Mouse (Mus musculus): ENCODE data around the gene Mpeg1. TPM values are rescaled to one million over a fixed set of nuclear protein-coding genes. Genes with fewer than 3 reads are reported as not detected.
A peak's percentile ranks its signal among the peaks of the same experiment; 100 is the strongest.

The Mpeg1 gene
- polyA plus RNA-seq, 2 experiments = 0.92 to 3.5 TPM

- Histone ChIP-seq H3K4me3 (replicated peaks; ENCODE audit: low read length) (no peak overlapping the region), H3K27ac (replicated peaks; ENCODE audit: low read depth, low read length) (no peak overlapping the region), H3K9me3 (ENCODE audit: control insufficient read depth, low read length) (no peaks in the 10 kb centered on the region), H3K4me1 (ENCODE audit: control insufficient read depth, insufficient read depth, low read length) (peaks cover 17% of the 10 kb centered on the region), H3K4me2 (replicated peaks; ENCODE audit: low read depth, low read length, severe bottlenecking) (no peak overlapping the region), H3K27me3 (ENCODE audit: control insufficient read depth, insufficient read depth, low read length) (no peaks in the 10 kb centered on the region), H3K36me3 (ENCODE audit: control insufficient read depth, insufficient read depth, low read length) (no peaks in the 10 kb centered on the region), H3K9ac (ENCODE audit: low read depth, low read length, severe bottlenecking) (no peak overlapping the region)
- no peak for TF ChIP-seq POLR2A (IDR thresholded peaks at IDR 0.05; ENCODE audit: borderline replicate concordance, extremely low read depth, insufficient read depth, insufficient read length)
- DNase-seq (ENCODE audit: low spot score) (no peak), ATAC-seq (ENCODE audit: low FRiP score, low read depth) (no peak)
- WGBS = 83% methylated on average over 5 of the region's 5 CpGs
Measured at GRCm38 (mm10) chr19:12472381-12472976, 11.9 kb downstream of the Mpeg1 start.

GRCm38 (mm10) chr19:12473201-12473641 lies 12.6 kb downstream of the Mpeg1 start:
- peaks cover 17% of the 10 kb centered on the region for H3K4me1 ChIP-seq (ENCODE audit: control insufficient read depth, insufficient read depth, low read length)
- TF ChIP-seq POLR2A (IDR thresholded peaks at IDR 0.05; ENCODE audit: borderline replicate concordance, extremely low read depth, insufficient read depth, insufficient read length) = no peak
- no peaks in the 10 kb centered on the region for H3K9me3 ChIP-seq (ENCODE audit: control insufficient read depth, low read length)
- no peaks in the 10 kb centered on the region for H3K27me3 ChIP-seq (ENCODE audit: control insufficient read depth, insufficient read depth, low read length)
- DNase-seq (ENCODE audit: low spot score) (no peak), ATAC-seq (ENCODE audit: low FRiP score, low read depth) (no peak)
- no peak overlapping the region for H3K4me2 ChIP-seq (replicated peaks; ENCODE audit: low read depth, low read length, severe bottlenecking)
- no peaks in the 10 kb centered on the region for H3K36me3 ChIP-seq (ENCODE audit: control insufficient read depth, insufficient read depth, low read length)
- WGBS = 36% methylated on average over 4 of the region's 4 CpGs
- no peak overlapping the region for H3K27ac ChIP-seq (replicated peaks; ENCODE audit: low read depth, low read length)
- no peak overlapping the region for H3K4me3 ChIP-seq (replicated peaks; ENCODE audit: low read length)
- H3K9ac ChIP-seq (ENCODE audit: low read depth, low read length, severe bottlenecking) = no peak overlapping the region

GRCm38 (mm10) chr19:12473951-12474350 lies 13.4 kb downstream of the Mpeg1 start:
- no peak overlapping the region for H3K27ac ChIP-seq (replicated peaks; ENCODE audit: low read depth, low read length)
- H3K4me1 ChIP-seq (ENCODE audit: control insufficient read depth, insufficient read depth, low read length) = peaks cover 17% of the 10 kb centered on the region
- no peak overlapping the region for H3K4me2 ChIP-seq (replicated peaks; ENCODE audit: low read depth, low read length, severe bottlenecking)
- H3K27me3 ChIP-seq (ENCODE audit: control insufficient read depth, insufficient read depth, low read length) = no peaks in the 10 kb centered on the region
- 94% methylated on average over 4 of the region's 4 CpGs for WGBS
- H3K4me3 ChIP-seq (replicated peaks; ENCODE audit: low read length) = no peak overlapping the region
- TF ChIP-seq POLR2A (IDR thresholded peaks at IDR 0.05; ENCODE audit: borderline replicate concordance, extremely low read depth, insufficient read depth, insufficient read length) = no peak
- no peaks in the 10 kb centered on the region for H3K36me3 ChIP-seq (ENCODE audit: control insufficient read depth, insufficient read depth, low read length)
- ATAC-seq (ENCODE audit: low FRiP score, low read depth) (no peak), DNase-seq (ENCODE audit: low spot score) (no peak)
- no peaks in the 10 kb centered on the region for H3K9me3 ChIP-seq (ENCODE audit: control insufficient read depth, low read length)
- no peak overlapping the region for H3K9ac ChIP-seq (ENCODE audit: low read depth, low read length, severe bottlenecking)

DNA sequence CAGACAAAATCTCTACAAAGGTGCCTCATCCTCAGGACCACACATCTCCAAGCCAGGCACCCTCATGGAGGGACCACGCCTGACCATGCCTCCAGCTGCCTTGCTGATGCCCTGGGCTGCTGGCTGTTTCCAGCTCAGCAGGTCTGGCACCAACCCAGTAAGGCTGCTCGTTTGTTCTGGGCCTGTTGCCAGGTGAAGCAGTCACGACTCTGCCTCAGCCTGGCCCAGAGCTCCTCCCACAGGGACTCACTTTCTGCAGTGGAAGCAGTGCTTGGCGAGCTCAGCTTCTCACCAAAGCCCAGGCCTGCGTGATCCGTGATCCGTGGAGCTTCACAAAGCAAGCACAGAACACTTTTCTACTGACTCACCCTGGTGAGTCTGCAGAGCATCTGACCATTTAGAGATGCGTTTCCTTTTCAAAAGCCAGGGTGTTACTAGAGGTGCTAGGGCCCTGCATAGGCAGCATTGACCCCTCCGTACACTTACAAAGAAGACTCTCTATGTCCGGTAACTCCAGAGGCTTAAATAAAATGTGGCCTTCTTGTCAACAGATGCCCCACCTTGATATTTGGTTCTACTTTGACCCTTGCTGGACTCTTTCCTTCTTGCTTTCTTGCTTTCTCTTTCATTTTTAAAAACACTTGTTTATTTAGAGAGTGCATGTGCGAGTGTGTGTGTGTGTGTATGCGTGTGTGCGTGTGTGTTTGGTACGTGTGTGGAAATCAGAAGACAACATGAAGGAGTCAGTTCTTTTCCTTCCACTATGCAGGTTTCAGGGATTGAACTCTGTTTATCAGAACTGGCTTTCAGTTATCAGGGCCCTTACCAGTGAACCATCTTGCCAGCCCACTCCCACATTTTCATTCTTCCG lies 15.0 kb downstream of the Mpeg1 start:
- H3K4me2 ChIP-seq (replicated peaks; ENCODE audit: low read depth, low read length, severe bottlenecking) = no peak overlapping the region
- H3K27me3 ChIP-seq (ENCODE audit: control insufficient read depth, insufficient read depth, low read length) = no peaks in the 10 kb centered on the region
- H3K9ac ChIP-seq (ENCODE audit: low read depth, low read length, severe bottlenecking) = no peak overlapping the region
- TF ChIP-seq POLR2A (IDR thresholded peaks at IDR 0.05; ENCODE audit: borderline replicate concordance, extremely low read depth, insufficient read depth, insufficient read length) = no peak
- no peaks in the 10 kb centered on the region for H3K36me3 ChIP-seq (ENCODE audit: control insufficient read depth, insufficient read depth, low read length)
- H3K9me3 ChIP-seq (ENCODE audit: control insufficient read depth, low read length) = no peaks in the 10 kb centered on the region
- peak; percentile 83 for ATAC-seq (ENCODE audit: low FRiP score, low read depth)
- WGBS = 51% methylated on average over 15 of the region's 15 CpGs
- H3K4me1 ChIP-seq (ENCODE audit: control insufficient read depth, insufficient read depth, low read length) = peaks cover 17% of the 10 kb centered on the region
- H3K4me3 ChIP-seq (replicated peaks; ENCODE audit: low read length) = no peak overlapping the region
- H3K27ac ChIP-seq (replicated peaks; ENCODE audit: low read depth, low read length) = peak overlapping the region; percentile 16; the same call in 1 of the 2 replicates
- DNase-seq (ENCODE audit: low spot score) = peak; percentile 92

DNA sequence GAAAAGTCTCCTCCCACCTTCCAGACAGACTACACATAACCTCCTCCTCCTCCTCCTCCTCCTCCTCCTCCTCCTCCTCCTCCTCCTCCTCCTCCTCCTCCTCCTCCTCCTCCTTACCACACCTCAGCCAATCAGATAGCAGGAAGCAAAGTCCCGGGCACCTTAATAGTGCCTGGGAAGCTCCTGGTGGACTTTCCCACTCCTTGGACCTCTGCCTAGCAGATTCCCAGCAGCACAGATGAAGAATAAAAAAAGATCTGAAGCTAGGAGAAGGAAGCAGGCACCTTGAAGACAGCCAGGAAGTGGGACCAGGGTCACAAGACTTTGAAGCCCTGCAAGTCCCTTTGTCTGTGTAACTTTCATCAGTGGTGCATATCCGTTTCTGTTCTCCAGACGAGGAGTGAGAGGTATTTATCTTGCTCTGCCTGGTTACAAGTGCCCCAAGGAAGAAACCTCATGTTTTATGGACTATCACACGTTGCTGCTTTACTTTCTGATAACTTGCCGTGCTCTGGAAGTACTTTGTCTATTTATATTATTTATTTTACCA lies 16.2 kb downstream of the Mpeg1 start:
- Histone ChIP-seq H3K9me3 (ENCODE audit: control insufficient read depth, low read length) (no peaks in the 10 kb centered on the region), H3K4me2 (replicated peaks; ENCODE audit: low read depth, low read length, severe bottlenecking) (no peak overlapping the region), H3K9ac (ENCODE audit: low read depth, low read length, severe bottlenecking) (no peak overlapping the region), H3K4me3 (replicated peaks; ENCODE audit: low read length) (no peak overlapping the region), H3K4me1 (ENCODE audit: control insufficient read depth, insufficient read depth, low read length) (peaks cover 17% of the 10 kb centered on the region), H3K27me3 (ENCODE audit: control insufficient read depth, insufficient read depth, low read length) (no peaks in the 10 kb centered on the region), H3K36me3 (ENCODE audit: control insufficient read depth, insufficient read depth, low read length) (no peaks in the 10 kb centered on the region), H3K27ac (replicated peaks; ENCODE audit: low read depth, low read length) (no peak overlapping the region)
- WGBS = 34% methylated on average over 5 of the region's 5 CpGs
- DNase-seq (ENCODE audit: low spot score) (no peak), ATAC-seq (ENCODE audit: low FRiP score, low read depth) (no peak)
- TF ChIP-seq POLR2A (IDR thresholded peaks at IDR 0.05; ENCODE audit: borderline replicate concordance, extremely low read depth, insufficient read depth, insufficient read length) = no peak

All from limb, embryonic 14.5 days (tissue).